Mouse (Mus musculus): ENCODE results near the gene Aak1. TPM values are rescaled to one million over a fixed set of nuclear protein-coding genes. Genes with fewer than 3 reads are reported as not detected.
A peak's percentile ranks its signal among the peaks of the same experiment; 100 is the strongest.
"Not testable (repeated sequence)": the region's sequence is repeated elsewhere in the genome, so short reads cannot be mapped to it uniquely, and the experiment has no call there.

Gene Aak1
- total RNA-seq, 1 experiment from 2014 or later, result 29.3 TPM

DNA sequence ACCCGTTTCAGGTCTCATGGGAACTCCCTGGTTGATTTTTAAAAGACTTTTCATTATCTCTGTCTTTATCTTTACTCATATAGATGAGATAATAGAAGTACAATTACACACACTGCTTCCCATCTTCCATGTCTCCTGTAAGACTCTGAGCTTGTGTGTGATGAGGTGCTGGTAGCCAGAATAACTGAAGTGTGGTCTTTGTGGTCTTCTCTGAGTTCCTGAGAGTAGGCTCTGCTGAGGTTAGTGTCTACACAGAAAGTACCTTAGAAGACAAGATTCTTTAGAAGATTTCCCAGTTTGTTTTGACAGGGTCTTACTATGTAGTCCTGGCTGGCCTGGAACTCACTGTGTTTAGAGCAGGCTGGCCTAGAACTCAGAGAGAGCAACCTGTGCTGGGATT, 27.1 kb downstream of the Aak1 start:
- ATAC-seq (ENCODE audit: extremely low read depth, insufficient number of reproducible peaks, low FRiP score, poor library complexity, severe bottlenecking), result no peak

DNA sequence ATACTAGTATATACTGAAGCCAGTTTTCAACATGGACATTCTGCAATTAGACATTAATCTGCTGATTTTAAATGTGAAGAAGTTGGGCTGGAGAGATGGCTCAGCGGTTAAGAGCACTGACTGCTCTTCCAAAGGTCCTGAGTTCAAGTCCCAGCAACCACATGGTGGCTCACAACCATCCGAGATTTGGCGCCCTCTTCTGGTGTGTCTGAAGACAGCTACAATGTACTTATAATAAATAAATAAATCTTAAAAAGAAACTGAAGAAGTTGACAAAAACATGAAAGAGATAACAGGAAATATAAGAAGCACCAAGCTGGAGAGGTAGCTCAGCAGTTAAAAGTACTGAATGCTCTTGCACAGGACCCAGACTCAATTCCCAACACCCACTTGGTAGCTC, 29.3 kb downstream of the Aak1 start:
- ATAC-seq (ENCODE audit: extremely low read depth, insufficient number of reproducible peaks, low FRiP score, poor library complexity, severe bottlenecking), result not testable (repeated sequence)

DNA sequence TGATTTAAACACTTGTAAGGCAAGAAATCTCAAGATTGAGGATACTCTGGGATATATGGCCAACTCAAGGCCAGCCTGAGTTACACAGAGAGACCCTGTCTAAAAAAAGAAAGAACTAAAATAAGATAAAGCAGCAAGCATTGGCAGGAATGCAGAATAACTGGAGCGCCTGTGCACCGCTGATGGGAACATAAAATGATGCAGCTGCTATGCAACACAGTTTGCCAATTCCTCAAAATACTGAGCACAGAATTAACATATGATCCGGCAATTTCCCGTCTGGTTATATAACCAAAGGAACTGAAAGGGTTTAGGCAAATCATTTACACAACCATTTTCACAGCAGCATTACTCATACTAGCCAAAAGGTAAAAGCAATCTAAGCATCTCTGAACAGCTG, 30.0 kb downstream of the Aak1 start:
- ATAC-seq (ENCODE audit: extremely low read depth, insufficient number of reproducible peaks, low FRiP score, poor library complexity, severe bottlenecking), result no peak

DNA sequence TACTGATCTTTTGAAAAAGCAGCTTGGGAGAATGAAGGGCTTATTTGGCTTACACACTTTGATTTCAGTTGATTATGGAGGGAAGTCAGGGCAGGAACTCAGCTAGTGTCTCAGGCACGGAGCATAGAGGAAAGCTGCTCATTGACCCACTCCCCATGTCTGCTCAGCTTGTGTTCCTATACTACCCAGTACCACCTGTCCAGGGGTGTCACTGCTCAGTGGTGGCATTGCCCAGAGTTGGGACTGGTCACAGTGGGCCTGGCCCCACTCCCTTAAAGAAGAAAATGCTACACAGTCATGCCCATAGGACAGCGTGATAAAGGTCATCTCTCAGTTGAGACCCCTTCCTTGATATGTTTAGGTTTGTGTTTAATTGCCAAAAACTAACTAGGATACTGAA, 34.9 kb downstream of the Aak1 start:
- ATAC-seq (ENCODE audit: extremely low read depth, insufficient number of reproducible peaks, low FRiP score, poor library complexity, severe bottlenecking), result no peak

DNA sequence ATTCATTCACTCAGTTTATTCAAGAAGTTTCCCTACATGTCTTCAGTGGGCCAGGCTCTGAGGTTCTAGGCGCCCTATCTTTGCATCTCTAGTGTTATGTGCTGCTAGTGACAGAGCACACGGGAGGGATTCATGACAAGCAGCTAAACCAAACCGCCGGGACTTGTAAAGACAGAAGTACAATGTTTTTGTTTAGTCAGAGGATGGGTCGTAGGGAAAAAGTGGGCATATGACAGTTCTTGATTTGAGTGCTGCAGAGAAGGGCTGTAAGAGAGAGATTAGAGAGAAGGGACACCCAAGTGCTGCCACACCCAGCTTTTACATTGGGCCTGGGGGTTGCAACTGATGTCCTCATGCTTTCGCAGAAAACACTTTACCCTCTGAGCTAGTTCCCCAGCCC, 35.4 kb downstream of the Aak1 start:
- no peak for ATAC-seq (ENCODE audit: extremely low read depth, insufficient number of reproducible peaks, low FRiP score, poor library complexity, severe bottlenecking)

DNA sequence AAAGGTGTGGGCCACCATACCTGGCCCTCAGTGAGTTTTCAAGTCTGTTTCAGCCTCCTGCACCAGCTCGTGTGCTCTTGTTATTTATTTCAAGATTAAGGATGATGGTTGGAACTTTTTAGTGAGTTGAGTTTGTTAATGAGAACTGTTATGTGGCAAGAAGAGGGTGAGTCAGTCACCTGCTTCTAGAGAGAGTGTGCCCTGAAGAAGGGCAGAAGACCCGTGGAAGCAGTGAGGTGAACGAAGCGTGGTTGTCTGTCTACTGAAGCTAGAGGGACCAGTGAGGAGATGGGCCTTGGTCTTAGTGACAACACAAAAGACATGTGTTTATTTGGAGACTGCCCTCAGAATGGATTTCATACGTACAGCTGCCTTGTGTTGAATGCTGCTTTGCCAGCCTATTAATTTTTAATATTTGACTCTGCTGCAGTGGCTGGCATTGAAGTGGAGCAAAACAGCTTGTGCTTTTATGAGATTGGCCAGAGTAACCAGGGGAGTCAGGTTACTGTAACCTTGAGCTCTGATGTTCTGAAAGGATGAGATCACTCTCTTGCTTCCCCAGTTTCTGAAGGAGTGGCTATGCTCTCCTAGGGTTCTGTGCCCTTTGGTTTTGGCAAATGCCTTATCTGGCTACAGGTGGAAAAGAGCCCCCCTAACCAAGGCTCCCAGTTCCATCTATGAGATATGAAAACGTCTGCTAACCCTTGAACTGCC, 36.7 kb downstream of the Aak1 start:
- no peak for ATAC-seq (ENCODE audit: extremely low read depth, insufficient number of reproducible peaks, low FRiP score, poor library complexity, severe bottlenecking)

DNA sequence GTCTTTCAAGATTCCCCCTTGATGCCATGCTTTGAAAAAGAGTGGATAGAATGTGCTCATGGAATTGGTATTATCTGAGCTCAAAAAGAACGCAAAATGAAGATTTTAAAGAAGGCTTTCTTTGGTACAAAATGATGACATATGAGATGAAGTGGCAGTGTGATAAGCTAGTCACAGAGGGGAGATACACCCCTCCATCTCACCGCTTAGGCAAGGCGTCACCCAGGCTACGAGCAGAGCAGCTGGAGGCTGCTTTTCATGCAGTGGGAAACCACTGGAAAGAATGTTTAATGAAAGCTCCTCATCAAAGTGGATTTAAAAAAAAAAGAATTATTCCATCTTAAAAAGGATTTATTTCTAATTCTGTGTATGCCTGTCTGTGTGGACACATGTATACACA, 37.5 kb downstream of the Aak1 start:
- ATAC-seq (ENCODE audit: extremely low read depth, insufficient number of reproducible peaks, low FRiP score, poor library complexity, severe bottlenecking), result no peak

DNA sequence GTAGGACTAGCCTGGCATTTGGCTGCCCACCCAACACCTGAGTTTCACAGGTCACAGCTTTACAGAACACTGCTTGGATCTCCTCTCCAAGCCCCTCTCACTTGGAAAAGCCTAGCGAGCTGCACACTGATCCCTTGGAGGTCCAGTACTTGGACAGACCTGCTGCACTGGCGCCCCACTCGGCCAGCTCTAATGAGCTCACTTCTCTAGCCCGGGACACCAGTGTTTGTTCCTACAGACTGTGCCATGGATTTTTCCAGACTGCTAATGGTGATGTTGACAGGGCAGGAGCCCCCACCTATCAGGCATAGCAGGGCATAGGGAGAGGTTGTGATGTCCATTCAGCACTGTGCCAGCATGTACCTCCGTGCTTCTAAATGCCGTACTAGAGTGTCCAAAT, 48.2 kb downstream of the Aak1 start:
- no peak for ATAC-seq (ENCODE audit: extremely low read depth, insufficient number of reproducible peaks, low FRiP score, poor library complexity, severe bottlenecking)

DNA sequence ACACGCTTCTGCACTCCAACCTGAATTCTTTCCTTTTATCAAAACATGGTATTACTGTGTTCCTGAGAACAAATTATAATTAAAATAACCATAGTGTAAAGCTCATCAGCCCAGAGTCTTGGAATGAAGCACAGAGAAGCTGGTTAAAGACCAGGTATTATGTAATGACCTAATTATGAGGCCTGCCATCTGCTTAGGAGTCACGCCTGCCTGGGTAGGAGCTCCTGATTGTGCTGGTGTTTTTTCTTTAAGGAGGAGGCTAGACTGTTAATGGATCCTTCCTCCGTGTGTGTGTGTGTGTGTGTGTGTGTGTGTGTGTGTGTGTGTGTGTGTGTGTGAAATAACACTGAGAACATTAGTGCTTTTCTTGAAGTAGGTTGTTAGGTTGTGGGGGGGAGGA, 49.7 kb downstream of the Aak1 start:
- no peak for ATAC-seq (ENCODE audit: extremely low read depth, insufficient number of reproducible peaks, low FRiP score, poor library complexity, severe bottlenecking)

DNA sequence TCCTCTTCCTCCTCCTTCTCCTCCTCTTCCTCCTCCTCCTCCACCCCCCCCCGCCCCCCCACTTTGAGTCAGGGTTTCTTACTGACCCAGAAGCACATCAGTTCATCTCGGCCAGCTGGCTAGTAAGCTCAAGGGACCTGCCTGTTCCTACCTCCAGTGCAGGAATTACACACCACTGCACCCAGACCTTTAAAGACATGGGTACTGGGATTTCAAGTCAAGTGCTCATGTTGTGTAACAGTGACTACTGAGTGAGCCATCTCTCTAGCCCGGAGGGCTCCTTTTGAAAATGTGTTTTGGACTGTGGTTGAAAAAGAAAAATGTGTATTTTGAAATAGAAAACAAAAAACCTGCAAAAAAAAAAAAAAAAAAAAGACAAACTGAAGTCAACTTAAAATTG, 50.6 kb downstream of the Aak1 start:
- ATAC-seq (ENCODE audit: extremely low read depth, insufficient number of reproducible peaks, low FRiP score, poor library complexity, severe bottlenecking), result no peak

DNA sequence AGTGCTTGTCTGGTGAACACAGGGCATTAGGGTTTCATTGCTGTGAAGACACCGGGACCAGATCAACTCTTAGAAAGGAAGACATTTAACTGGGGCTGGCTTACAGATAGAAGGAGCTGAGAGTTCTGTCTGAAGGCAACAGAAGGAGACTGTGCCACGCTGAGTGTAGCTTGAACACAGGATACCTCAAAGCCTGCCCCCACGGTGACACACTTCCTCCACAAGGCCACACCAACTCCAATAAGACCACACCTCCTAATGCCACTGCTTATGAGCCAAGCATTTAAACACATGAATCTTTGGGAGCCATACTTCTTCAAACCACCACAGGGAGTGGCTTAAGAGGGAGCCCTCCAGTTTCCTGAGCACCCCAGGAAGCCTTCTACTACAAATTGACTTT, 51.2 kb downstream of the Aak1 start:
- no peak for ATAC-seq (ENCODE audit: extremely low read depth, insufficient number of reproducible peaks, low FRiP score, poor library complexity, severe bottlenecking)

DNA sequence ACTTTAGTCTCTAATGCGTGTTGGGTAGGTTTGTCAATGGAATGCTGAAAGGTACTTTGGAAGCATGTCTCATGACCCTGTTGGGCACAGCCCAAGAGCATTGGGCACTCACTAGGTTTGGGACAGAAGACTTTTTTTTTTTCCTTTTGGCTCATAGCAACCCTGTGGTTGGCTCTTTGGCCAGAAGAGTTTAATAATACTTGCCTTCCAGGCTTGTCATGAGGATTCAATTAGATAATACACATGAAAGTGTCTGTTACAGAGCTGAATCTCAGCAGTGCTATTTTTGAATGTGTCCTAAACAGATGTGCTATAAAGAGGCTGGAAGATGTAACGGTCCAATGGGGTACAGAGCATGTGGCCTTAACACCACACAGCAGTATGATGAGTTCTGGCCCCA, 56.2 kb downstream of the Aak1 start:
- no peak for ATAC-seq (ENCODE audit: extremely low read depth, insufficient number of reproducible peaks, low FRiP score, poor library complexity, severe bottlenecking)

DNA sequence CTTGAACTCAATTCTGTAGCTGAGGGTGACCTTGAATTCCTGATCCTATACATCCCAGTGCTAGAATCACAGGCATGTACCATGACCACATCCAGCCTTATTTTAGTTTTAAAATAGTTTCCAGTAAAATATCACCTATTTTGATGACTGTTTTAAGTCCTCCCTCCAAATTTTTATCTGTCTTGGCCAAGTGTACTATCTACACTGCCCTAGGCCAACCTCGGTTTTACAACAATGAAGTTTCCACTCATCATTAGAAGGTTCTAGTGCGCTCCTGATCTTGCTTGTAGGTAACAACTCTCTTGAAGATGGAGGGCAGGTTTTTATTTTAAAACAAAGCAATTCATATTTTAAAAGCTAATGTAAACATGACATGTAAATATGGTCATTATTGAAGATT, 57.9 kb downstream of the Aak1 start:
- no peak for ATAC-seq (ENCODE audit: extremely low read depth, insufficient number of reproducible peaks, low FRiP score, poor library complexity, severe bottlenecking)

DNA sequence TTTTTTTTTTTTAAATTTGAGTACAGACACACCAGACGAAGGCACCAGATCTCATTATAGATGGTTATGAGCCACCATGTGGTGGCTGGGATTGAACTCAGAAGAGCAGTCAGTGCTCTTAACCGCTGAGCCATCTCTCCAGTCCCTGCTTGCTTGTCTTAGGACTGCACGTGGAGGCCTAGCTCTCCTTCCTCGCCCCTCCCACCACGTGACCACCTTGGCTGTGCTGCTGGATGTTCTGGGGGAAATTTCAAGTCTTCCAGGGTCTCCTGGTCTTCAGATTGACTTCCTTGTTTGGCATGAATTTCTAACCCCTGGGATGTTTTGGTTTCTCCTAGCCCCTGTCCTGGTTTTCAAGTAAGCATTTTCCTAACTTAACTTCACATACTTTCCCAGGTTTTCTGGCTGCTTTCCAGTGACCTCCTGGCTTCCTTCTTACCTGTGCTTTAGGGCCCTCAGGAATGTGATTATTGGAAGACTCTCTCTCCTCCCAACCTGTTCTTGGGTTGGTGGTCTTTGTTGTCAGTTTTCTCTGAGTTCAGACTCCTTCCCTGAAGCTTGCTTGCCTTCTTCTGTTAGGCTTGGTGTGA, 59.3 kb downstream of the Aak1 start:
- no peak for ATAC-seq (ENCODE audit: extremely low read depth, insufficient number of reproducible peaks, low FRiP score, poor library complexity, severe bottlenecking)

DNA sequence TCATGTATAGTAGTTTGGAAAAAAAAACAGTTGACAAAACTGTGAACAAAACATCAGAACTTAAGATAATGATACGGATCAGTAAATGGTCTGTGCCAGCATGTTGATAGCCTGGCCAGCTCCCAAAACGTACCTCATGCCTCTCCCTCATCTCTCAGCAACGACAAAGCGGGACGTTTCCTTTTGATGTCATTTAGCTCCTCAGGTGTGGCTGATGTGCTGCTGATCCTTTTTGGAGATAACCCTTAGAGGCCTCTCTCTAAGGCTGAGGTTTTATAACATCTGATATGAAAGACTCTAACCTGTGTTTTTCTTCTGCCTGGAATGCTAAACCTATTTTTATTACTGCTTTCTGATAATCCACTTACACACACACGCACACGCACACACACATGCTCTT, 60.6 kb downstream of the Aak1 start:
- ATAC-seq (ENCODE audit: extremely low read depth, insufficient number of reproducible peaks, low FRiP score, poor library complexity, severe bottlenecking), result no peak

DNA sequence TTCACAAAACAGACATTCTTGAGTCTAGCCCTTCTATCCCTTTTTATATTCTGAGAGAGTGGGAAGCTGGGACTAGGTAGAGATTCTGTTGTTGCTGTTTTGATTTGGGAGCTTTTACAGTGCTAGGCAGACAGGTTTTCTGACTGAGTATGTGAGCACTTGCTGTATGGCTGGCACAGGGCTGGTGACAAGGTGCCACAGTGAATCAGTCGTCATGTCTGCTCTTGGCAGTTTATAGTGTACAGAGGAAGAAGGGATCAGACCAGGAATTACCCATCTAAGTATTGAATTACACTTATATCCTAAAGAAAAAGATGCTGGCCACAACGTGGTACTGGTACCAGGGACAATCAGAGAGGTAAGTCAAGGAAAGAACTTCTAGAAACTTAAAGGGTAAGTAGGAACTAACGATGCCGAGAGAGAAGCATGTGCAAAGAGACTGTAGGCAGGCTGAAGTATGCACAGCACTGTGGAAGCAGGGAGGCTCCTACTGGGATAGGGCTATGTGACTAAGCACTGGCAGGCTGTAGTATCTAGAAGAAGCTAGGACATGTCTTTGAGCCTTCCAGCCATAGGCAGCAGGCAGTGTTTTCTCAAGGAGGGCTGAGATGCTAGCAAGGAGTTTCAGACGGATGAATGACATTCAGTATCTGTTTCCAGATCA, 67.0 kb downstream of the Aak1 start:
- no peak for ATAC-seq (ENCODE audit: extremely low read depth, insufficient number of reproducible peaks, low FRiP score, poor library complexity, severe bottlenecking)

DNA sequence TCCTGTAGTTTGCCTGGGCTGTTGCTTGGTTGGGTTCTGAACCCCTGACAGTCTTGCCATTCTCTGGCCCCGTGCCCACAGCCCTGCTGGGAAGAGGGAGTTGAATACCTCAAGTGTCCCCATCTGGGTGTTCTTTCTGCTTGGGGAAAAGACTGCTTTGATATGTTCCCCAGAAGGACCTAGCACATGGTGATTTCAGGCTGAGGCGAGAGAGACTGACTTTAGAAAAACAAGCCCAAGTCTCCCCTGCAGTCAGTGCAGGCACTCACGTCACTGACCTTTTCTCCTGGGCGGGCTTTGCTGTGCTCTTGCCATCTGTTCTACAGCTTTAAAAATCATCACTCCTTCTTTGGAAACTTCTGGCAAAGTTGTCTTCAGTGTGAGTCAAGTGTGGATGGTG, 67.9 kb downstream of the Aak1 start:
- no peak for ATAC-seq (ENCODE audit: extremely low read depth, insufficient number of reproducible peaks, low FRiP score, poor library complexity, severe bottlenecking)

DNA sequence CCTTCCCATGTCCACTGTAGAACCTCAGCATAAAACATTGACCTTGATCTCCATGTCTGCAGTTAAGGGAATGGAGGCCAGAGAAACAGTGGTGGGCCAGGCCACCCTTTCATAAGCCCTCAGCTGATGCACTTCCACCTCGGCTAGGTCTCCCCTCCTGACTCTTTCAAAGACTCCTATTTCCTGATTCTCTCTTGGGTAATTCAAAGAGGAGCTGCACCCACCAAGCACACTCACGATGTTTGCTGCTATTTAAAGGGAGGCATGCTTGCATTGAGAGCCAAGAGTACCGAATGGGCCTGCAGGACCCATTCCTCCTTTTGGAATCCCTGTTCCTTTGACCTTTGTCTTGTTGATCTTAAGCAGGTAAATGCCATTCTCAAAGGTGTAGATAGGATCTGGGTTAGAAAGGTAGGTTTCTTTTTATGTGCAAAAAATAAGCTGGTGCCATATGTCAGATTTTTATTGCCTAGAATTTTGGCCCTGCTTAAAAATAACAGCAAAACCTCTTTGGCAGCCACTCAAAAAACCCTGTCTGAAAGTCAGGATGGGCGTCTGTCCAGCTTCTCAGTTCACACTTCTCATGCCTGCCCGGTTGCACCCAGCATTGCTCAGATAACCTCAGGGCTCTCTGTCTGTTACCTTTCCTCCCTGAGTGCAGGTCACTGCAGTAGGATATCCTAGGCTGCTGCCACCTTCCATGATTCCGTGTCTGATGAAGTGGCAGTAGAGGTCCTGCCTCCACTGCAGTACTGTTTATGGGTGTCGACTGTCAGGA, 68.9 kb downstream of the Aak1 start:
- ATAC-seq (ENCODE audit: extremely low read depth, insufficient number of reproducible peaks, low FRiP score, poor library complexity, severe bottlenecking), result no peak

DNA sequence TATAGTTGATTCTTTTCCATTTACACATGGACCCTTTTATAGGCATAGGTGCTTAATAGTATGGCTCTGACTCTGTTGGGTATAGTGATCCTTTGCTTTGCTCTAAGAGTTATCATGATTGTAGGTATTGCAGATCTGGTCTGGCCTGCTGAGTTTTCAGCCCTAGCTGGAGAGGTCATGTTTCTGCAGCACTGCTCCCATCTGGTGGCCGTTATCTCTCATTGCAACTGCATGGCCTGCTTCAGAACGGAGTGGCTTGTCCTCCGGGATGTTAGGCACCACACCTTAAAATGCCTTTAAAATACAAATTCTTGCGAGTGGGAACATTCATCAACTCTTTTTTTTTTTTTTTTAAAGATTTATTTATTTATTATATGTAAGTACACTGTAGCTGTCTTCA, 72.6 kb downstream of the Aak1 start:
- peak; percentile 84 for ATAC-seq (ENCODE audit: extremely low read depth, insufficient number of reproducible peaks, low FRiP score, poor library complexity, severe bottlenecking)

DNA sequence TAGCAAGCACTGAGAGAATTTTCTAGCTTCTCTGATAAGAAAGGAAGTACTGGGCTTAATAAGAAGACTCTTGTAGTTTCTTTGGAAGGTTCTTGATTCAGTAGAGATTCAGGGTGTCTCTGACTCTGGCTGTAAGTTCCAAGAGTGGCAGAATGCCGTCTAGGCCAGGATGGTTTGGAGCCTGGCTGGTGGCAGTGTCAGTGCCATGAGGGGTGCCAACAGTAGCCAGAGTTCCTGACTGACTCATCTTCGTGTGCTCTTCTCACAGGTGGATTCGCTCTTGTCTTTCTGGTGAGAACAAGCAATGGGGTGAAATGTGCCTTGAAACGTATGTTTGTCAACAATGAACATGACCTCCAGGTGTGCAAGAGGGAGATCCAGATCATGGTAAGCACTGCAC, 75.4 kb downstream of the Aak1 start:
- ATAC-seq (ENCODE audit: extremely low read depth, insufficient number of reproducible peaks, low FRiP score, poor library complexity, severe bottlenecking), result no peak

Measured in neutrophil, adult 5-6 weeks (primary cell).